Mouse (Mus musculus): ENCODE results near the gene Dhx9.

GRCm38 (mm10) chr1:153489540-153489939, 2.1 kb upstream of the Dhx9 start:
- TF ChIP-seq CTCF (IDR thresholded peaks at IDR 0.05; ENCODE audit: control insufficient read depth, insufficient read depth, insufficient replicate concordance, low read depth, low read length) (no peak), POLR2A (IDR thresholded peaks at IDR 0.05; ENCODE audit: control insufficient read depth, low read depth, low read length) (no peak)

All from testis, adult 2 months (tissue).